Mouse (Mus musculus): ENCODE measurements around the gene Tfpi2. TPM values are rescaled to one million over a fixed set of nuclear protein-coding genes. Genes with fewer than 3 reads are reported as not detected.

Tfpi2 gene
- 0.69 TPM in 1 of 2 replicates, not detected in the other for total RNA-seq (2017)

DNA sequence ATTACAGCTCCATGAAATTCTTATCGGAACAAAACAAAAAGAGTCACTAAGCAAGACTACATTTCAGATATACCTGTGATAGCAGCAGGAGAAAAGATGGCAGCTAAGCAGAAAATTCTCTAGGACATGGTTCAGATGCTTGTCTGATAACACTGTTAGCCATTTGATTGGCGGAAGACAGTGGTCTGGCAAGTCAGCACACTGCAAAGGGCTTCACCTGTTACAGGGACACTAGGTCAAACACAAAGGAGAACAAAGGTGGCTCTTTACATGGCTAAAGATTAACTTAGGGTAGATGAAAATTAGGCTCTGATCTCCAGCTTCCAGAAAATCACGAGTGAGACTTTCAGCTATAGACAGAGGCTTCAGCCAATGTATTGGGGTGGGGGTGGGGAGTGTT is at the start of gene Tfpi2:
Gene Tfpi2 (minus strand): TSS at position 170 of the 400 bp plus-strand sequence.
- no peak for ATAC-seq (replicated peaks; ENCODE audit: low read depth, poor library complexity, severe bottlenecking)

DNA sequence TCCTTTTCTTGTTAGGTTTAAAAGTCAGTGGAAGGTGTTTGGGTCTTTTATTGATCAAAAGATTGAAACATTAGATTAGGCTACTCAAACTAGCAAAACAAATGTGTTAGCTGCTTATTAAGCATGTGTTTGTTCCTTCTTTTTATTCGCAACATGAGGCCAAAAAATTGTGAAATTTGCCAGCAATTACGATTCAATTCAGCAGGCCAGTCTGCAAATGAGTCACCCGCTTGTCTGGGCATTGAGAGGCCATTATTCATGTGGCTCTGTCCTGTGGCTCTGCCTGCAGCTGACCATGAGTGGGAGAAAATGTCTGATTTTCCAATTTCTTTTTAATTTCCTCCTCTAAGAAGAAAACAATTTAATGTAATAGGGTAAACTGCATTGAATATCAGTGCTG is 42.2 kb upstream of the Tfpi2 start:
- ATAC-seq (replicated peaks; ENCODE audit: low read depth, poor library complexity, severe bottlenecking), result no peak

DNA sequence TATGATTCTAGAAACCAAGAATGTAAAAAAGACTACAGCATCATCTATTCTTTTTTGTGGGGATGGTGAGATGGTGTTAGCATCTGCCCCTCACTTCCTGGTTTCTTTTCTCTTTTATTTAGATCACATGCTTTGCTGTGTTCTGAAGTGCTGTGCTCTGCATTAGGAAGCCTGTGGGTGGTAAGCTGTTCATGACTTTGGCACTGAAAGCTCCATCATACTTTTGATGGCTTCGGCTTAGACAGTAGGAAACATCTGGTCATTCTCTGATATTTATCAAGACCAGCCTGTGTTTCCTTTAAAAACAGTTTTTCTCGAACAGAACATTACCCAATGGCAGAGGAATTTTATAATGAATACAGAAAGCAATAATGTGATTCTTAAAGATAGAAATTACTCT is 37.6 kb upstream of the Tfpi2 start:
- peak; percentile 87 for ATAC-seq (replicated peaks; ENCODE audit: low read depth, poor library complexity, severe bottlenecking)

GRCm38 (mm10) chr6:4022645-4023044 is 33.9 kb upstream of the Tfpi2 start:
- ATAC-seq (replicated peaks; ENCODE audit: low read depth, poor library complexity, severe bottlenecking), result no peak

GRCm38 (mm10) chr6:4009548-4009947 is 20.8 kb upstream of the Tfpi2 start:
- no peak for ATAC-seq (replicated peaks; ENCODE audit: low read depth, poor library complexity, severe bottlenecking)

DNA sequence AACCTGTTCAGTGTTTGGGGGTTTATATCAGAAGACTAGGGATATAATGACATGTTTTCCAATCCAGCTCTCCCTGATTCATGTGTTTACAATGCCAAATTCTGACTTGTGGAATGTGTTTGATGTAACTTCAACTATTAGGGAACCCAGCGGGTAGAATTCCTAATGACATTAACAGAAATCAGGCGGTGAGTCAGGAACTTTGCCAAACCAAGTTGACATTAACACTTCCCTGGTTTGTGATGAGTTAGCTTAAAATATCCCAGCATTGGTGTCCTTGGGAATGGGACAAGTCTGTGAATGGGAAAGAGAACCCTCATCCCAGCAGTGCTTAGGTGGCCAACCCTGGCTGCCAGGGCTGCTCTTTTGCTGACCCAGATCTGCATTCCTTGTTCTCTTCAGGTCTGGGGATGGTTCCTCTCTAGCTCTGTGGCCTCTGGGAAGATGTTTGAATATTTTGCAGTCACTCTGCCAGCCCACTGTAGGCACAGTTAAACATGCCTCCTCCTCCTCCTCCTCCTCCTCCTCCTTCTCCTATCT is 19.9 kb upstream of the Tfpi2 start:
- ATAC-seq (replicated peaks; ENCODE audit: low read depth, poor library complexity, severe bottlenecking), result no peak

- no peak for ATAC-seq (replicated peaks; ENCODE audit: low read depth, poor library complexity, severe bottlenecking)
Observed at GRCm38 (mm10) chr6:4004808-4005207, 16.1 kb upstream of the Tfpi2 start.

DNA sequence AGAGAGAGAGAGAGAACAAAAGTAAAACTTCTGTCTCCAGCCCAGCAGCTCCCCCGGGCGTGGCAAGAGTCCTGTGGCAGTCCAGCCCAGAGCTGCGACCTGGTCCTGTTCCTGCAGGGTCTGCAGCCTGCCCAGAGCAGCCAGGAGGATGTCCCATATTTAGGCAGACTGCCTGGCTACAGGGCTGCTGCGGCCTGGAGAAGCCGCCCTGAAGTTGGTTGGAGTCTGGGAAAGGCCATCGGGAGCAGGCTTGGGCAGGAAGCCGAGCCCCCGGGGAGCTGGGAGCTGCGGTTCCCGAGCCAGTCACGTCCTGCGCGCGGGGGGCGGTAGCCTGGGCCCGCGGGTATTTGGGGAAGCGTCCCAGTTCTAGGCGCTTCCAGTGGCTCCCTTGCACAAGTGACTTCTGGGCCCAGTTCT is 15.2 kb upstream of the Tfpi2 start, which contains the start of gene Gng11:
Gene Gng11 (plus strand): TSS at position 15 of the 417 bp plus-strand sequence.
- peak; percentile 79 for ATAC-seq (replicated peaks; ENCODE audit: low read depth, poor library complexity, severe bottlenecking)

DNA sequence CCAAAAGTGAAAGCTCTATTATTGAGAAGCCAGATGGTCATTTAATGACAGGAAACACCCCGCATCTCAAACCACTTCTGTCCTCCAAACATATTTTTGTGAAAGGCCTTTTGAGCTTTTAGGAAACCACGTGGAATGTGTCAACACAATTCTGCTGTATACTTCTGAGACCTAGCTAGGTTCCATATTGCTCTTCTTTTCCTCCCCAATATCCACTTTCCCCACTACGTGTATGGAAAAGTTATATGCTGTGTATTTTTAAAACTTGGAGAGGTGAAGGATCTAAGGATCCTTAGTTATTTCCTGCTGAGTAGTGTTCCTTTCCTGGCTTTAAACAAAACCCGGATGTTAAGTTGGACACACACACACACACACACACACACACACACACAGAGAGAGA is 14.7 kb upstream of the Tfpi2 start:
- 0 out of 2 replicates have a peak, but pooled peaks have one; percentile 9 for ATAC-seq (replicated peaks; ENCODE audit: low read depth, poor library complexity, severe bottlenecking)

DNA sequence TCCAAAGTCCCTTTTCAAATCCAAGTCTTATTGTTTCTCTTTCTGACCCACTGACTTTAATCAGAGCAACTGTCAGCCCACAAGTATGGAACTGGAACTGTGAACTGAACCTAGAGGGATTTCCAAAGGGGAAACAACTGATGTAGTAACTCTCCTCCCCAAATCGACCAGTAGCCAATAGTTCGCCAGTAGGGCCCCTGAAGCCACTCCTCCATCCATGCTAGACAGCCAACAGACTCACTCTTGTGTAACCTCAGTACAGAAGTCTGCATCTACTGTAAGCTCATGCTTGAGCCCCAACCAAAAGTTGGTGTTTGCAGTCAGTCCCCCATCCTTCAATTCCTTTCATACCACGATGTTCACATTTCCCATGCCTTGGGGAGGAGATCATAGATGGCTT is 12.0 kb upstream of the Tfpi2 start:
- ATAC-seq (replicated peaks; ENCODE audit: low read depth, poor library complexity, severe bottlenecking), result peak; percentile 56

- no peak for ATAC-seq (replicated peaks; ENCODE audit: low read depth, poor library complexity, severe bottlenecking)
Observed at GRCm38 (mm10) chr6:3999296-3999695, 10.6 kb upstream of the Tfpi2 start.

- ATAC-seq (replicated peaks; ENCODE audit: low read depth, poor library complexity, severe bottlenecking), result no peak
Observed at GRCm38 (mm10) chr6:3998089-3998488, 9.4 kb upstream of the Tfpi2 start.

DNA sequence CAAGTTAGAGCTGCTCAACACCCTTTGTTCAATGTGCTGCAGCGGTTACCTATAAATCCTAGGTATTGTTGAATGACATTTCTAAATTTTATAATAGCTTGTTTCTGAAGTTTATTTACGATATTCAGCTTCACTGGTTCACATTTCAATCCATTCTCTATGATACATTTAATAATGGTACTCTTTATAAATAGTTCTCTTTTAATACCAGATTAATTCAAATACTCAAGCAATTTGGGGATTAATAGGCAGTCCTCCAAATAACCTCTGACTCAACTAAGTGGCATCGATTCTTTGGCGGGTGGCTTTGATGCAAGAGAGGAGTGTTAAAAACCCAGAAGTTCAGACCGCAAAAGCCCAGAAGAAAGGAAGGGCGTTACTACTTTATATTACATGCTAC is 4.8 kb upstream of the Tfpi2 start, which contains the start of gene Gngt1:
Gene Gngt1 (plus strand): TSS at position 301 of the 400 bp plus-strand sequence.
- no peak for ATAC-seq (replicated peaks; ENCODE audit: low read depth, poor library complexity, severe bottlenecking)

- no peak for ATAC-seq (replicated peaks; ENCODE audit: low read depth, poor library complexity, severe bottlenecking)
Observed at GRCm38 (mm10) chr6:3982661-3983284, 5.9 kb downstream of the Tfpi2 start.

DNA sequence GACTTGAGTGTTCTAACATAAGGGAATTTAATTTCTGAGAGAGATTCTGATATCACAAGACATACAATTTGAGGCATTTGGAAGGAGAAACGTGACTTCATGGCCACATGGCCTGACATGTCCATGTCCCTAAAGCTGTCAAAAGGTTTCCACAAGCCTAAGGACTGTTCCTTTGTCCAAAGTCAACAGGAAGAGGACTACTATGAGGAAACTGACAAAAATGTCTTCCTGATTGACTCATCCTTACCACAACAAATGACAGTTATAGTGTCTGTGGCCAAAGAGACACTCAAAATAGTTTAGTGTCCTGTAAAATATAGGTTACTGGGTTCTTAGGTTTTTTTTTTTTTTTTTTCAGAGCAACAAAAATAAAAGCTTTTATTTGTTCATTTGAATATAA is 15.0 kb downstream of the Tfpi2 start:
- ATAC-seq (replicated peaks; ENCODE audit: low read depth, poor library complexity, severe bottlenecking), result peak; percentile 58; the same call in 1 of the 2 replicates

DNA sequence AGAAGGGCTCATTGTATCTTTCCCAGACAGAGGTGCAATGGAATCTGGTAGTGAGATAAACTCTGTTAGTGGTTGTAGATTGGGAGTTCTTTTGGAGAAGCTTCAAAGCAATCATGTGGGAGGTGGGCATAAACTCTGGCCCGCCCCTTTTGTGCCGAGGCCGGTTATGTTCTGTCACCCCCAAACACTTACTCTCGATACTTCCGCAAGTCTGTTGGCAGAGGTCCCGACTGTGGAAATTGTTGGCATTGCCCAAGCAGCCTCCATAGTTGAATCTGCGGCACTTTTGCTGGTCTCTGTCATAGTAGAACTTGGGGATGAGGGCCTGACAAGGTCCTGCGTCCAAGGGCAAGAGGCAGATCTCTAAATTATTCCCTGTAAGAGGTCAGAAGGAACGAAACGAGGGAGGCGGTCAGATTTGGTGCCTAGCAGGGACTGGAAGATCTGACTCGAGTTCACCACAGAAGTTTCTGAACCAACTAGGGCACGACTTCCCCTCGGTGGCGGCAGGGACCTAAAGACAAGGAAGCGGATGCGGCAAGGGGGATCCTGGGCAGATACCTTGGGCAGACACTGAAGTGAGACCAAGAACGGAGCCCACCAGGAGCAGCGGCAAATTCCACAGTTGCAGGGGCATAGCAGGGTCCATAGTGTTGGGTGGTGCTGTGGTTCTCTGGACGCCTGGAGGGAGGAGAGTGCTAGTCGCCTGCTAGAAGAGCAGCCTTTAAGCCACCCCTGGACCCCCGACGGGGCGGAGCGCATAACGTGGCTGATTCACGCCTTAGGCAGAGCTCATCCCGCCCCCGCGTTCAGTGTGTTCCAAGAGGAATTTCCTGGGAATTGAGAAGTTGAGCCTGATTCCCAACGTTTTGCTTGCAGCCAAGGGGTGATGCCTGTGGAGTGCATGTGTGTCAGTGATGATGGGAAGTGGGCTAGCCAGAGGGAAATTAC is 20.8 kb downstream of the Tfpi2 start:
- peak; percentile 86 for ATAC-seq (replicated peaks; ENCODE audit: low read depth, poor library complexity, severe bottlenecking)

- no peak for ATAC-seq (replicated peaks; ENCODE audit: low read depth, poor library complexity, severe bottlenecking)
Observed at GRCm38 (mm10) chr6:3954969-3955368, 33.8 kb downstream of the Tfpi2 start.

GRCm38 (mm10) chr6:3936140-3936714 is 52.5 kb downstream of the Tfpi2 start:
- no peak for ATAC-seq (replicated peaks; ENCODE audit: low read depth, poor library complexity, severe bottlenecking)

DNA sequence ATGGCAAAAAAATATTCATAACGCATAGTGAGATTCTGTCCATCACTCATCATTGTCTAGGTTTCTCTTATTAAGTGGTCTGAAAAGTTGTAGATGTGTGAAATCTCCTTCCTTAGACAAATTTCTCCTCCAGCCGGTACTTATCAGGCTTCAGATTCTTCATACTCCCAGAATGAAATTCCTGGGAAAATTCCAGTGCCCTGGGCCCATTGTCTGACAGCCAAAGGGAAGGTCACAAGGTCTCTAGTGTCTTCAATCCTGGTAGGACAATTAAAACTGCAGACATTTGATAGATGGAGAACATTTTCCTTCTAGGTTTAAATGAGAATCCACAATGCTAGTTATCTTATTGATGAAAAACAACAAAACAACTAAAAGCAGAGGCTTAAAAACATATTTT is 53.1 kb downstream of the Tfpi2 start:
- ATAC-seq (replicated peaks; ENCODE audit: low read depth, poor library complexity, severe bottlenecking), result no peak

GRCm38 (mm10) chr6:3935048-3935447 is 53.7 kb downstream of the Tfpi2 start:
- no peak for ATAC-seq (replicated peaks; ENCODE audit: low read depth, poor library complexity, severe bottlenecking)
